Mouse (Mus musculus) liver, embryonic 14.5 days (tissue): Measurements from ENCODE around the gene Cnpy2.

ENCODE experiments used
- CTCF ChIP-seq: IDR thresholded peaks from 2 replicates; pipeline ENCODE4 v1.5.1; 2016; ENCODE audit warnings: antibody characterized with exemption, low read depth, control low read depth
- EP300 ChIP-seq: IDR thresholded peaks from 2 replicates; pipeline ENCODE4 v1.6.1; 2016; ENCODE audit warnings: antibody characterized with exemption, low read depth

DNA sequence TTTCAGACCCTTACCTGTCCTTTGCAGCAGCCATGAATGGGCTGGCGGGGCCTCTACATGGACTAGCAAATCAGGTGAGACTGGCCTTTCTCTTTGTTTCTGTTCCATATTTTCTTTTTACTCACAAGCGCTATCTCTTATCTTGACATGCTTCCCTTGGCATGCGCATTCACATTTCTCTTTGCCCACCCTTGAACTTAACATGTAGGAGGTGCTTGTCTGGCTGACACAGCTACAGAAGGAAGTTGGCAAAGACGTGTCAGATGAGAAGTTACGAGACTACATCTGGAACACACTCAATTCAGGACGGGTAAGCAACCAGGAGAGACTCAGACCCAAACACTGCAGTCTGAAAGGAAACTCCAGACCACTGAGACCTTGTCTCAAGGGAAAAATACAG, 37.0 kb downstream of the Cnpy2 start:
- no peak for TF ChIP-seq CTCF
- TF ChIP-seq EP300, result no peak
